Mouse (Mus musculus) brown adipose tissue, adult 24 weeks (tissue): ENCODE measurements around the gene Lrrc9. TPM values are rescaled to one million over a fixed set of nuclear protein-coding genes. Genes with fewer than 3 reads are reported as not detected.

Experiments
- H3K27ac ChIP-seq: fragments of 200-500 bp; replicated peaks from 2 replicates; pipeline ENCODE4 v1.5.1; 2012; ENCODE audit warnings: low read depth, mild to moderate bottlenecking, low read length
- H3K4me1 ChIP-seq: fragments of 200-500 bp; 2 replicates; pipeline ENCODE4 v1.6.1; 2012; ENCODE audit warnings: low read length, mixed read lengths; ENCODE audit not compliant: control insufficient read depth, insufficient read depth, insufficient read length
- H3K4me3 ChIP-seq: fragments of 200-500 bp; 2 replicates; pipeline ENCODE4 v1.5.1; 2012; ENCODE audit warnings: low read depth, mild to moderate bottlenecking, low read length, moderate library complexity; ENCODE audit not compliant: insufficient read depth
- polyA plus RNA-seq: library from polyadenylated mRNA; stranded (reverse); fragments of >200 nt; gene quantifications from 2 replicates; pipeline ENCODE4 v1.2.4, GENCODE M21; 2012; ENCODE audit not compliant: missing spikeins, insufficient read depth, insufficient read length

The Lrrc9 gene
- polyA plus RNA-seq, 1 experiment, result 1.5 TPM

DNA sequence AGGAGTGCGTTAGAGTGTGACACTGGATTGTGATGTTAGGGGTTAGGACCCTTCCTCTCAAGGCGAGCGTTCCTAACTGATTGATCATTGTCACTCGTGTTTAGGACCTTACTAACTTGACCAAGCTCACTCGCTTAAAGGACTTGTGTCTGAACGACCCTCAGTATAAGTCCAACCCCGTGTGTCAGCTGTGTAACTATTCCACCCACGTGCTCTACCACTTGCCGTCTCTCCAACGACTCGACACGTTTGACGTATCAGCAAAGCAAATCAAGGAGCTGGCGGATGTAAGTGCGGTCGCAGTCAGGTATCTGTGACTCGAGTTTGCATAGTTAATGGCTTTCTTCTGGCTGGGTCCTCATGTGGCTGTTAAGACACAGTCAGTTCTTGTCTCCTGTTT is 12.3 kb downstream of the Lrrc9 start:
- no peak overlapping the region for H3K4me3 ChIP-seq
- H3K4me1 ChIP-seq, result no peaks in the 10 kb centered on the region
- no peak overlapping the region for H3K27ac ChIP-seq

DNA sequence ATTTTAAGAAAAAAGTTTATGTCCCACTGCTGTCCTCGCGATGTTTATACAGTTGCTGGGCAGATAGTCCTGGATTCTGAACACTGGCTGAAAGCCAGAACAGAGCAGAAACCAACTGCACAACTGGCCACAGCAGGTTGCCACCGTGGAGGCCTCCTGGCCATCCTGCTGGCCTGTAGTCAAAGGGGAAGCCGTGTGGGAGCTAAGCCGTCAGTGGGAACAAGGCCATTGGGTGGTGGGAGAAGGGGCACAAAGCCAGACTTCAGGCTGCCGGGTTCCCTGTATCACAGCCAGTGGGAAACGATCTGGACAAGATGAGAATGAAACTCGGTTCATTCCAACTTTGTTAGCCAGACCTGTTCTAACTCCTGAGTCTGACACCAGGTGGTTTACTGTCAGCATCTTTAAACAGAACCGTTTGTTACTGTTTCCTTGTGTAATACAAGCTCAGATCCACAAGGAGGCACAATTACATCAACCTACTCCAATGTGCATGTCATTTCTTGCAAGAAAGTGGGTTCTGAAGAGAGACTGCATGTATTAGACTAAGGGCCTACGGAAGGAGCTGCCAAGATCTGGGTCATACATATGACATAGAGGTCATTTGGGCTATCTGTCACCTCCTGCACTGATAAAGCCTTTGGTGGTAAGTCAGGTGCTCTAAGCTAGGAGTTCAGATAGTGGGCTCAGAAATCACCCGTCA is 19.7 kb downstream of the Lrrc9 start:
- Histone ChIP-seq H3K4me3 (no peak overlapping the region), H3K27ac (no peak overlapping the region), H3K4me1 (0 out of 2 replicates have a peak, but pooled peaks cover 3% of the 10 kb centered on the region)

GRCm38 (mm10) chr12:72461894-72462530 is 20.3 kb downstream of the Lrrc9 start:
- H3K4me1 ChIP-seq, result 0 out of 2 replicates have a peak, but pooled peaks cover 4% of the 10 kb centered on the region
- H3K27ac ChIP-seq, result no peak overlapping the region
- H3K4me3 ChIP-seq, result no peak overlapping the region

DNA sequence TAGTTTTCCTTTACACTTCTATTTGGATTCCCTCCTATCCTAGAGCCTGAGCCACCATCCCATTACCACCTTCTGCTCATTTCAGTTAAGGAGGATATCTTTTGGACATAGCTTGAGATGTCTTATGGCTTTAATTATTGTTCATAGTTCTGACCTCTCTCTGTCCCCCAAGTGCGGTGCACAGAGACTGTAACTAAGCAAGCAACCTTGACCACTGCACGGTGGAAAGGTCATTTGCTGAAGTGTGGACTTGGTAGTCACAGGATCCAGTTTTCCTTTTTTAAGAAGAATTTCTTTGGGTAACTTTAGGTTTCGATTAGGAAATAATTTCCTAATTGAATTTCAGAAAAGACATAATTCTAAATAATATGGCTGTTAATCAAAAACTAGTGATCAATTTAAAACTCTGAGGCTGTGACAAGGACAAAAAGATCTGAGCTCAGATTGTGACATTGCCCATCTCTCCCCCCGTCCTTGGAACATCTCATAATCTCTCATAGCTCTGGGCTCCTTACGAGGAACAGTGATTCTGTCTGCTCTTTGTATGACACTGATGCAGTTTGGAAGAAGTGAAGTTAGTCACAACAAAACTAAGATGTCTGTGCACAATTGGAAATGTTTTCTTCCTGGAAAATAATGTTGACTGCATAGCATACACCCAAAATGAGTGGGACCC is 24.3 kb downstream of the Lrrc9 start:
- peak overlapping the region; percentile 89 for H3K27ac ChIP-seq
- no peak overlapping the region for H3K4me3 ChIP-seq
- 0 out of 2 replicates have a peak, but pooled peaks cover 4% of the 10 kb centered on the region for H3K4me1 ChIP-seq

GRCm38 (mm10) chr12:72467269-72467668 is 25.6 kb downstream of the Lrrc9 start:
- Histone ChIP-seq H3K27ac (peak overlapping the region; percentile 25; the same call in 1 of the 2 replicates), H3K4me3 (no peak overlapping the region), H3K4me1 (0 out of 2 replicates have a peak, but pooled peaks cover 4% of the 10 kb centered on the region)

- Histone ChIP-seq H3K27ac (no peak overlapping the region), H3K4me1 (0 out of 2 replicates have a peak, but pooled peaks cover 4% of the 10 kb centered on the region), H3K4me3 (no peak overlapping the region)
These were observed 26.1 kb downstream of the Lrrc9 start for GRCm38 (mm10) chr12:72467789-72468188.

GRCm38 (mm10) chr12:72476773-72477450 is 35.2 kb downstream of the Lrrc9 start:
- peak overlapping the region; percentile 66 for H3K27ac ChIP-seq

GRCm38 (mm10) chr12:72482226-72482625 is 40.6 kb downstream of the Lrrc9 start:
- Histone ChIP-seq H3K27ac (0 out of 2 replicates have a peak overlapping the region, but pooled peaks have one; percentile 30), H3K4me1 (peaks cover 5% of the 10 kb centered on the region), H3K4me3 (no peak overlapping the region)

More at GRCm38 (mm10) chr12:72476773-72477450, 35.2 kb downstream of the Lrrc9 start:
- peaks cover 6% of the 10 kb centered on the region for H3K4me1 ChIP-seq
- H3K4me3 ChIP-seq, result no peak overlapping the region

- no peak overlapping the region for H3K27ac ChIP-seq
- H3K4me3 ChIP-seq, result no peak overlapping the region
- H3K4me1 ChIP-seq, result peaks cover 3% of the 10 kb centered on the region
These were observed 43.2 kb downstream of the Lrrc9 start for GRCm38 (mm10) chr12:72484872-72485271.

GRCm38 (mm10) chr12:72487498-72487897 is 45.8 kb downstream of the Lrrc9 start:
- Histone ChIP-seq H3K27ac (no peak overlapping the region), H3K4me1 (no peaks in the 10 kb centered on the region; the same call in 1 of the 2 replicates), H3K4me3 (no peak overlapping the region)

- no peak overlapping the region for H3K4me3 ChIP-seq
- H3K4me1 ChIP-seq, result peaks cover 4% of the 10 kb centered on the region; the same call in 1 of the 2 replicates
- peak overlapping the region; percentile 98 for H3K27ac ChIP-seq
These were observed 48.3 kb downstream of the Lrrc9 start for GRCm38 (mm10) chr12:72489995-72490394.

DNA sequence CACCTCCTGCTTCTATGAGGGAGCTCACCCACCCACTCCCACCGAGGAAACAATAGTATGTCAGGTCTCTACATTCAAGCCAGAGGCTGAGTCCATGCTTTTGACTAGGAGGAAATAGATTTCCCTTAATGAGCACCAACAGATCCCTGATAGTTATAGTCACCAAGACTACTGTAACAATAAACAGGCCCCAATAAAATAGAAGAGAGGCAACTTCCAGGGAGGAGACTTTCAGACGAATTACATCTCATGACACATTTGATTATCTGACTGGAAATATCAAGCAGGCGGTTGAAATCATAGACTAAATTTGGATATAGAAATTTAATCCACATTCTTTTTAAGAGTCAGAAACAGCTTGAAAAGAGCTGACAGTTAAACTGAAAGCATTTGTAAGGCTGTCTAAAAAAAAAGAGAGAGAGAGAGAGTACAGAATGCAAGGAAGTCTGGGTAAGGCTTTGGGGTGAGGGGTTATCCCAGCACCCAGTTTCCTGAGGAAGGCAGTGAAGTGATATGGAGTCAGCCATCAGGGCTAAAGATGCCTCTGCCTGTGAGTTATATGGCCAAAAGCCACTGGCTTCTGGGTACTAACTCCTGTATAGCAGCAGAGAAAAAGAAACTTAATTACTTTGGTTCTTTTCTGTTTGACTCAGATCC is 49.5 kb downstream of the Lrrc9 start:
- H3K4me1 ChIP-seq, result peaks cover 4% of the 10 kb centered on the region; the same call in 1 of the 2 replicates
- H3K27ac ChIP-seq, result peak overlapping the region; percentile 98
- no peak overlapping the region for H3K4me3 ChIP-seq

- Histone ChIP-seq H3K27ac (no peak overlapping the region), H3K4me1 (peaks cover 4% of the 10 kb centered on the region; the same call in 1 of the 2 replicates), H3K4me3 (no peak overlapping the region)
These were observed 55.4 kb downstream of the Lrrc9 start for GRCm38 (mm10) chr12:72496866-72497600.

GRCm38 (mm10) chr12:72509606-72510005 is 67.9 kb downstream of the Lrrc9 start:
- Histone ChIP-seq H3K27ac (no peak overlapping the region), H3K4me3 (no peak overlapping the region)

More at GRCm38 (mm10) chr12:72509606-72510005, 67.9 kb downstream of the Lrrc9 start:
- H3K4me1 ChIP-seq, result no peaks in the 10 kb centered on the region
